Comparison of ENCODE assay signal across 9 mouse cellular contexts in genomic region chr1:171118269-171118684, GRCm38 (mm10). TPM values are rescaled to one million over a fixed set of nuclear protein-coding genes. Genes with fewer than 3 reads are reported as not detected.
DNase-seq lines count a peak whose midpoint lies in the region; ATAC-seq and TF ChIP-seq lines count a peak whose summit lies in the region.
"Had no signal": no experiment of that assay in that cellular context is flagged by ENCODE, and none has a peak within 500 bp of the region (broad histone marks: within the 10 kb centered on the region; RNA-seq: fewer than 3 reads in every experiment).

No protein-coding gene starts in this region.

- TF ChIP-seq CTCF in midbrain, postnatal 0 days (IDR thresholded peaks at IDR 0.05): peak; percentile 84

- H3K4me1 ChIP-seq in forebrain, embryonic 15.5 days: peaks cover 11% of the 10 kb centered on the region
- H3K4me1 ChIP-seq in midbrain, postnatal 0 days (ENCODE audit: insufficient read depth, low read length): no peaks in the 10 kb centered on the region

- no peak overlapping the region for H3K9ac ChIP-seq in forebrain, embryonic 15.5 days (replicated peaks)
- no peak overlapping the region for H3K9ac ChIP-seq in midbrain, postnatal 0 days (replicated peaks; ENCODE audit: low read length, poor library complexity, severe bottlenecking)
- H3K9ac ChIP-seq: embryonic facial prominence, embryonic 12.5 days had no signal

- DNase-seq in right cerebral cortex, adult 18-20 months: peak; percentile 66
- DNase-seq in right cerebral cortex, postnatal 14 days: no peak
- DNase-seq in c-Kit-positive CD71-positive TER-119-negative erythroid progenitor cells, embryonic 14.5 days (ENCODE audit: low read depth): peak; percentile 81
- peak; percentile 56 to 61 for DNase-seq in kidney, adult 8-10 months
- DNase-seq in liver: peak; percentile 28
- DNase-seq in midbrain, postnatal 0 days (ENCODE audit: low spot score): peak; percentile 91
- peak; percentile 70 for DNase-seq in thymus, postnatal 14 days

- no peak overlapping the region for H3K27ac ChIP-seq in forebrain, embryonic 15.5 days (replicated peaks)
- H3K27ac ChIP-seq in midbrain, postnatal 0 days (ENCODE audit: low read depth, low read length): no peak overlapping the region
- H3K27ac ChIP-seq: embryonic facial prominence, embryonic 12.5 days had no signal

- 9% methylated on average over 4 of the region's 4 CpGs for WGBS in forebrain, embryonic 15.5 days
- 10% methylated on average over 4 of the region's 4 CpGs for WGBS in midbrain, postnatal 0 days

- no peaks in the 10 kb centered on the region for H3K9me3 ChIP-seq in forebrain, embryonic 15.5 days
- H3K9me3 ChIP-seq in midbrain, postnatal 0 days (ENCODE audit: low read length): no peaks in the 10 kb centered on the region
- H3K9me3 ChIP-seq: embryonic facial prominence, embryonic 12.5 days had no signal

- no peaks in the 10 kb centered on the region for H3K27me3 ChIP-seq in forebrain, embryonic 15.5 days
- no peaks in the 10 kb centered on the region for H3K27me3 ChIP-seq in midbrain, postnatal 0 days (ENCODE audit: insufficient read depth, low read length)
- H3K27me3 ChIP-seq: embryonic facial prominence, embryonic 12.5 days had no signal

- H3K36me3 ChIP-seq in forebrain, embryonic 15.5 days: no peaks in the 10 kb centered on the region
- no peaks in the 10 kb centered on the region for H3K36me3 ChIP-seq in midbrain, postnatal 0 days (ENCODE audit: insufficient read depth, low read length)
- H3K36me3 ChIP-seq: embryonic facial prominence, embryonic 12.5 days had no signal

- peak; percentile 59 for ATAC-seq in forebrain, embryonic 15.5 days (replicated peaks)
- peak; percentile 60; the same call in 1 of the 2 replicates for ATAC-seq in midbrain, postnatal 0 days (ENCODE audit: low FRiP score)

- no peak overlapping the region for H3K4me3 ChIP-seq in forebrain, embryonic 15.5 days
- no peak overlapping the region for H3K4me3 ChIP-seq in midbrain, postnatal 0 days (ENCODE audit: low read depth, low read length)
- H3K4me3 ChIP-seq: embryonic facial prominence, embryonic 12.5 days had no signal

- H3K4me2 ChIP-seq in forebrain, embryonic 15.5 days (replicated peaks): no peak overlapping the region
- no peak overlapping the region for H3K4me2 ChIP-seq in midbrain, postnatal 0 days (ENCODE audit: low read depth, low read length, poor library complexity, severe bottlenecking)
- H3K4me2 ChIP-seq: embryonic facial prominence, embryonic 12.5 days had no signal

RNA-seq across cellular contexts. Expression of gene Cfap126, which starts 4.6 kb away (rescaled TPM):
- polyA plus RNA-seq in forebrain, embryonic 15.5 days (2015; fragmentation: Nextera tagmentation; extraction: Ambion mirVana): 4.0 and 10.3 TPM in 2 replicates
- 0.38 and 1.5 TPM in 2 replicates for total RNA-seq in midbrain, postnatal 0 days (2014; rRNA removed)
- polyA plus RNA-seq in midbrain, postnatal 0 days (2015; fragmentation: Nextera tagmentation; extraction: Ambion mirVana): 6.0 and 8.1 TPM in 2 replicates

RNA-seq across cellular contexts. Expression of gene Sdhc, which starts 32.1 kb away (rescaled TPM):
- polyA plus RNA-seq in forebrain, embryonic 15.5 days (2015; fragmentation: Nextera tagmentation; extraction: Ambion mirVana): 211 and 213 TPM in 2 replicates
- total RNA-seq in midbrain, postnatal 0 days (2014; rRNA removed): 263 TPM in 2 replicates
- polyA plus RNA-seq in midbrain, postnatal 0 days (2015; fragmentation: Nextera tagmentation; extraction: Ambion mirVana): 313 and 326 TPM in 2 replicates

RNA-seq across cellular contexts. Expression of gene Mpz, which starts 32.2 kb away (rescaled TPM):
- 0.23 TPM in 1 of 2 replicates, not detected in the other for polyA plus RNA-seq in forebrain, embryonic 15.5 days (2015; fragmentation: Nextera tagmentation; extraction: Ambion mirVana)
- total RNA-seq in midbrain, postnatal 0 days (2014; rRNA removed): 0.49 and 0.90 TPM in 2 replicates
- polyA plus RNA-seq in midbrain, postnatal 0 days (2015; fragmentation: Nextera tagmentation; extraction: Ambion mirVana): 0.63 and 0.67 TPM in 2 replicates

RNA-seq across cellular contexts. Expression of gene Fcgr3, which starts 53.5 kb away (rescaled TPM):
- 8.7 and 8.8 TPM in 2 replicates for polyA plus RNA-seq in forebrain, embryonic 15.5 days (2015; fragmentation: Nextera tagmentation; extraction: Ambion mirVana)
- 18.1 and 19.8 TPM in 2 replicates for total RNA-seq in midbrain, postnatal 0 days (2014; rRNA removed)
- 12.8 and 14.2 TPM in 2 replicates for polyA plus RNA-seq in midbrain, postnatal 0 days (2015; fragmentation: Nextera tagmentation; extraction: Ambion mirVana)
